Mouse (Mus musculus): ENCODE results near the gene Tcf15.

DNA sequence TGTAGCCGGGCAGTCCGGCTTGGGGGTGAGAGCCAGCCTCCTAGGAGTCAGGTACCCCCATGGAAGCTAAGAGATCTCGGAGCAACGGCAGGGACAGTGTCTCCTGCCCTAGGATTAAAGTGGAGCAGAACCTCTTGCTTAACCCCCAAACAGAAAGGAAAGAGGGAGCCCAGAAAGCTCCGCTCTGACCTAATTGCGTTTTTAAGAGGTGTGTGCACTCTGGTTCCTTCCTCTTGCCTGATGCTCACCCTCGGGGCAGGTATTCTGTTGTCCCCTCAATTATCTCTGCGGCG is 743 bp downstream of the Tcf15 start:
- TF ChIP-seq CTCF (IDR thresholded peaks at IDR 0.05) (no peak), EP300 (IDR thresholded peaks at IDR 0.05; ENCODE audit: insufficient read depth, low read depth, low read length) (no peak)

All from heart, adult 2 months (tissue).